Mouse (Mus musculus) cerebellum, postnatal 4 days (tissue): Measurements from ENCODE around the gene Slc34a2.

Experiments used
- DNase-seq, 2 experiments: peaks; one replicate each; pipeline ENCODE4 v3.0.0; 2022; ENCODE audit warnings: low spot score in 2 of 2, mixed read lengths in 1 of 2

Gene Slc34a2

GRCm38 (mm10) chr5:53037781-53038180, at the start of gene Slc34a2:
Slc34a2 (plus strand) TSS chr5:53038081.
- DNase-seq: no peak

GRCm38 (mm10) chr5:52990687-52991341, 47.1 kb upstream of the Slc34a2 start:
- no peak for DNase-seq

GRCm38 (mm10) chr5:52992210-52992897, 45.5 kb upstream of the Slc34a2 start:
- no peak for DNase-seq

GRCm38 (mm10) chr5:52993490-52994282, 44.2 kb upstream of the Slc34a2 start:
- DNase-seq: no peak

GRCm38 (mm10) chr5:52995461-52995860, 42.4 kb upstream of the Slc34a2 start:
- DNase-seq: no peak

GRCm38 (mm10) chr5:52996145-52996544, 41.7 kb upstream of the Slc34a2 start:
- DNase-seq: no peak

- DNase-seq: no peak
Measured at GRCm38 (mm10) chr5:52996601-52997000, 41.3 kb upstream of the Slc34a2 start.

- DNase-seq: no peak
Measured at GRCm38 (mm10) chr5:52997032-52997431, 40.8 kb upstream of the Slc34a2 start.

GRCm38 (mm10) chr5:52998097-52998760, 39.7 kb upstream of the Slc34a2 start:
- DNase-seq: no peak

GRCm38 (mm10) chr5:53000169-53000872, 37.6 kb upstream of the Slc34a2 start:
- no peak for DNase-seq

GRCm38 (mm10) chr5:53002599-53003203, 35.2 kb upstream of the Slc34a2 start:
- no peak for DNase-seq

- no peak for DNase-seq
Measured at GRCm38 (mm10) chr5:53003495-53003894, 34.4 kb upstream of the Slc34a2 start.

- DNase-seq: no peak
Measured at GRCm38 (mm10) chr5:53003981-53004380, 33.9 kb upstream of the Slc34a2 start.

- no peak for DNase-seq
Measured at GRCm38 (mm10) chr5:53009027-53009769, 28.7 kb upstream of the Slc34a2 start.

GRCm38 (mm10) chr5:53009770-53010133, 28.1 kb upstream of the Slc34a2 start:
- DNase-seq: no peak

GRCm38 (mm10) chr5:53011327-53011726, 26.6 kb upstream of the Slc34a2 start:
- no peak for DNase-seq

- DNase-seq: no peak
Measured at GRCm38 (mm10) chr5:53016606-53017005, 21.3 kb upstream of the Slc34a2 start.

GRCm38 (mm10) chr5:53018316-53018715, 19.6 kb upstream of the Slc34a2 start:
- no peak for DNase-seq

GRCm38 (mm10) chr5:53023432-53023831, 14.4 kb upstream of the Slc34a2 start:
- DNase-seq: no peak

GRCm38 (mm10) chr5:53023901-53024300, 14.0 kb upstream of the Slc34a2 start:
- no peak for DNase-seq
